Mouse (Mus musculus): ENCODE data around the gene Cmss1.

GRCm38 (mm10) chr16:57454106-57454763, 152.4 kb downstream of the Cmss1 start:
- TF ChIP-seq CTCF (IDR thresholded peaks at IDR 0.05; ENCODE audit: low read depth, low read length) (no peak), EP300 (IDR thresholded peaks at IDR 0.05; ENCODE audit: insufficient read depth, low read depth, low read length) (no peak), POLR2A (IDR thresholded peaks at IDR 0.05; ENCODE audit: insufficient read depth, low read length) (no peak)

Data from ES-Bruce4 (cell line).